Mouse (Mus musculus) limb, embryonic 11.5 days (tissue): ENCODE results near the gene Ttc13. TPM values are rescaled to one million over a fixed set of nuclear protein-coding genes. Genes with fewer than 3 reads are reported as not detected.

Source experiments
- ATAC-seq: fragments of 200-750 bp; cut with Nextera tagmentation; 2 replicates; pipeline ENCODE4 v1.8.0; 2017; ENCODE audit warnings: low read depth; ENCODE audit not compliant: insufficient number of reproducible peaks, low FRiP score, low TSS enrichment
- DNase-seq: peaks from one replicate; pipeline ENCODE4 v3.0.0-alpha.2; 2015; ENCODE audit warnings: low spot score
- H3K27ac ChIP-seq: fragments of 300-500 bp; sonication (generic); replicated peaks from 2 replicates; pipeline ENCODE4 v1.5.1; 2014; ENCODE audit warnings: low read depth, mild to moderate bottlenecking, low read length
- H3K27me3 ChIP-seq: fragments of 300-500 bp; sonication (generic); 2 replicates; pipeline ENCODE4 v1.6.1; 2014; ENCODE audit warnings: mild to moderate bottlenecking, low read length, mixed read lengths; ENCODE audit not compliant: control insufficient read depth, insufficient read depth
- H3K36me3 ChIP-seq: fragments of 300-500 bp; sonication (generic); 2 replicates; pipeline ENCODE4 v1.6.1; 2014; ENCODE audit warnings: mild to moderate bottlenecking, low read length, moderate library complexity, mixed read lengths; ENCODE audit not compliant: control insufficient read depth, insufficient read depth
- H3K4me1 ChIP-seq: fragments of 300-500 bp; sonication (generic); 2 replicates; pipeline ENCODE4 v1.6.1; 2014; ENCODE audit warnings: low read length, mixed read lengths; ENCODE audit not compliant: control insufficient read depth, insufficient read depth
- H3K4me2 ChIP-seq: fragments of 300-500 bp; sonication (generic); 2 replicates; pipeline ENCODE4 v1.6.1; 2014; ENCODE audit warnings: low read depth, mild to moderate bottlenecking, moderate library complexity; ENCODE audit not compliant: severe bottlenecking
- H3K4me3 ChIP-seq: fragments of 300-500 bp; sonication (generic); 2 replicates; pipeline ENCODE4 v1.5.1; 2014; ENCODE audit warnings: low read depth, low read length
- H3K9ac ChIP-seq: fragments of 300-500 bp; sonication (generic); 2 replicates; pipeline ENCODE4 v1.6.1; 2014; ENCODE audit warnings: mild to moderate bottlenecking, low read length
- H3K9me3 ChIP-seq: fragments of 300-500 bp; sonication (generic); 2 replicates; pipeline ENCODE4 v1.6.1; 2016; ENCODE audit warnings: low read length; ENCODE audit not compliant: control insufficient read depth
- WGBS: fragments of 180-500 bp; shearing (Covaris S2); extraction: QIAGEN DNeasy Blood & Tissue Kit; methylation state at CpG from one replicate; pipeline ENCODE4 v1.1.7; 2014; 5-methylcytosine and 5-hydroxymethylcytosine counted together
- polyA plus RNA-seq: library from polyadenylated mRNA; unstranded; fragments of >200 nt; fragmentation: Nextera tagmentation; extraction: Ambion mirVana; gene quantifications from 2 replicates; pipeline ENCODE4 v1.2.1, GENCODE M21; 2014

Ttc13 gene
- polyA plus RNA-seq, 1 experiment from 2014 or later = 49.5 TPM

DNA sequence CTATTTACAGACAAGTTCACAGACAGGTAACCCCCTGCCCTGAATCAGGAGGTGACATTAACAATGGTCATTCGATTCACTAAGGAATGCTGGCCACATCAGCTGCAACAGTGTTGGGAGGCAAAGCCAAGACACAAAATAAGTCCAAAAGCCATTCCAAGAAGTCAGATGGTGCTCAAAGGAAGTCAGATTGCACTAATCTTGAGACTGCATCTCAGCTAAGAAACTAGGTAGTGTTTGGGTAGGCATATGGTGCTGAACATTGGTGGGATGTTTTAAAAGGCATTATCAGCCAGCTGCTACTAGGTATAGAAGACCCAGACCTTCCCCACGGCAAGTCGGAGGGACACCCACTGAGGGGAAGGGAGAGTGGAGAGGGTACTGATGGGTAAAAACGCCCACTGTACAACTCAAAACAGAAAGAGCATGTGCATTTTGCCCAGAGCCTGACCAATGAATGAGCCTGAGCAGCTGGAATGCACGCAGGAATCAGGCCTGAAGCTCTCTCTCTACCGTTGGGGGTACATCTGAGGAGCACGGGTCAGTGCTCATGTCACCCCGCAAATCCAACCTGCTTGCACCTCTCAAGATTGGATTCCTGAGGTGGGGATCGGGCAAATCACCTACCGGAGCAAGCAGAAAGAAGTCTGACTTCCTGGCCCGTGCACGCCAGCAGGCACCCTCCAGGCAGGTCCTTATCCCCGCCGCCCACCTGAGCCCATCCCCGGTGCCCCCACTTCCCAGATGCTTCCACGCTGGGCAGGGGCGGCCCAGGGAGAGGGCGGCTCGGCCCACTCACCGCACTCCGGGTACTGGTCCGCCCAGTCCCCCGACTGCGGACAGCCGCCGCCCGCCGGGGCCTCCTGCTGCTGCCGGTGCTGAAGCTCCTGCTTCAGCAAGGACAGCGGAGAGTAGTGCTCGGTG is 583 bp downstream of the Ttc13 start:
- Histone ChIP-seq H3K9me3 (no peaks in the 10 kb centered on the region), H3K4me1 (peaks cover 10% of the 10 kb centered on the region; the same call in 1 of the 2 replicates), H3K27ac (no peak overlapping the region), H3K36me3 (no peaks in the 10 kb centered on the region), H3K9ac (peak overlapping the region; percentile 85), H3K4me2 (peak overlapping the region; percentile 88), H3K27me3 (no peaks in the 10 kb centered on the region), H3K4me3 (peak overlapping the region; percentile 99)
- ATAC-seq = peak; percentile 64; the same call in 1 of the 2 replicates
- WGBS = 4% methylated on average over 29 of the region's 31 CpGs
- DNase-seq = no peak

DNA sequence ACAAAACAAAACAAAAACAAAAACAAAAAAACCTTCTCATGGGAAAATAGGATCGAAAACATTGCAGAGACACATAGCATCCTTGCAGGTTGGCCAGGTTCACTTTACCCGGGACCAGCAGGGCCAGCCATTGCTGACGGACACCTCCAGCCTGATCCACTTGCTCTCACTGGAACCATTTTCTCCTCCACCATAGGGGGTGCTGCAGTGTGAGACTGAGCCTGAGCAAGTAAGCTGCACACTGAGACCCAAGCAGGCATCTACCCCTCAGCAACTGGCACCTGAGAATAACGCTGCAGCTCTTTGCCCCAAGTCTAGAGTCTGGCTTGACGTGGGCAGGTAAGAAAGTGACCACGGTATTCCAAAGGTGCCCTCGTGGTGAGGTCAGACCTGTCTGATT is 1.6 kb downstream of the Ttc13 start:
- DNase-seq = no peak
- Histone ChIP-seq H3K27me3 (no peaks in the 10 kb centered on the region), H3K27ac (no peak overlapping the region), H3K9me3 (no peaks in the 10 kb centered on the region), H3K4me1 (peaks cover 10% of the 10 kb centered on the region; the same call in 1 of the 2 replicates), H3K36me3 (no peaks in the 10 kb centered on the region), H3K9ac (no peak overlapping the region), H3K4me2 (no peak overlapping the region), H3K4me3 (no peak overlapping the region)
- WGBS = 86% methylated on average over 7 of the region's 7 CpGs
- no peak for ATAC-seq

DNA sequence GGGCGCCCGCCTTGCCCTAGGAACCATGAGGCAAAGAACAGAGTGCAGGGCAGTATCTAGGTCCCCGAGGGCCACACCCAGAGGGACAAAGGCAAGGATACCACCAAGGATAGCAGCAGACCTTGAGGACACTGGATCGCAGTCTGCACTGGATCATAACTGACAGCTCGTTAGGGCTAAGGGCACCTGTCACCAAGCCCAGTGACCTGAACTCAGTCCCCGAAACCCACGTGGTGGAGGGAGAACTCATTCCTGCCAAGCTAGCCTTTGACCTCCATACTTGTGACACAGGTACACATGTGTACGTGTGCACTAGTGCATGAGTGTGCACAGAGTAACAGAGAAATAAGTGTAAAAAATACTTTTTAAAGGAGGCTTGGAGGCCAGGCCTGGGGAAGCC is 6.0 kb downstream of the Ttc13 start:
- H3K27me3 ChIP-seq = no peaks in the 10 kb centered on the region
- no peak for DNase-seq
- no peak overlapping the region for H3K9ac ChIP-seq
- no peak overlapping the region for H3K4me2 ChIP-seq
- H3K4me1 ChIP-seq = 0 out of 2 replicates have a peak, but pooled peaks cover under 1% of the 10 kb centered on the region
- H3K4me3 ChIP-seq = no peak overlapping the region
- 87% methylated on average over 8 of the region's 8 CpGs for WGBS
- ATAC-seq = no peak
- peaks cover 6% of the 10 kb centered on the region for H3K36me3 ChIP-seq
- H3K27ac ChIP-seq = no peak overlapping the region
- no peaks in the 10 kb centered on the region for H3K9me3 ChIP-seq

DNA sequence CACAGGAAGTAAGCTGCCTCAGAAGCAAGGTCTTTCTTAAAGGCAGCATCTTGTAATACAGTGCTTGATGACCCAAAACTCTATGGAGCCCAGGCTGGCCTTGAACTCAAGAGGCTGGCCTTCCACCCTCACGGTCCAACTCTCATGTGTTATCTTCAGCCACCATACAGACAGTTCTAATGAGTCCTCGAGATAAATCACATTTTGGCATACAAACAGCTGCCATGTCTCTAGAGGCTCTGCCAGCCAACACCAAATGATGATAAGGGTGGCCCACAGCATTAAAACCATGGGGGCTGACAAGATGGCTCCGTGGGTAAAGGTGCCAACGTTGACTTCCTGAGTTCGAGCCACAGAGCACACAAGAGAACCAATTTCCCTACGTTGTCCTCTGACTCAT is 8.6 kb downstream of the Ttc13 start:
- Histone ChIP-seq H3K9ac (no peak overlapping the region), H3K27ac (no peak overlapping the region), H3K27me3 (no peaks in the 10 kb centered on the region), H3K36me3 (peaks cover 8% of the 10 kb centered on the region), H3K4me2 (no peak overlapping the region), H3K4me3 (no peak overlapping the region), H3K4me1 (no peaks in the 10 kb centered on the region), H3K9me3 (no peaks in the 10 kb centered on the region)
- 94% methylated on average over 6 of the region's 6 CpGs for WGBS
- ATAC-seq = no peak
- DNase-seq = no peak

DNA sequence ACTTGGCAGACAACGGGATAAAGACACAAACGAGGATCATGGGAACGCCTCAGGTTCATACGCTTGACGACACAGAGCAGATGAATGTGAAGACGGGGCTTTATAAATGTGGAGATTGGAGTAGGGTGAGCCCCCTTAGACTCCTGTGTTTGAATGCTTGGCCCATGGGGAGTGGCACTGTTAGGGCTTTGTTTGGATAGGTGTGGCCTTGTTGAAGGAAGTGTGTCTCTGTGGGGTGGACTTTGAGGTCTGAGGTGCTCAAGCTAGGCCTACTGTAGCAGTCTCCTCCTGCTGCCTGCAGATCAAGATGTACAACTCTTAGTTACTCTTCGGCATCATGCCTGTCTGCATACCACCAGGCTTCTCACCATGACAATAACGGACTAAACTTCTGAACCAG is 16.0 kb downstream of the Ttc13 start:
- no peak for ATAC-seq
- 94% methylated on average over 8 of the region's 8 CpGs for WGBS
- H3K36me3 ChIP-seq = peaks cover 2% of the 10 kb centered on the region; the same call in 1 of the 2 replicates
- H3K4me2 ChIP-seq = no peak overlapping the region
- H3K4me1 ChIP-seq = no peaks in the 10 kb centered on the region
- no peak for DNase-seq
- no peak overlapping the region for H3K9ac ChIP-seq
- no peaks in the 10 kb centered on the region for H3K9me3 ChIP-seq
- H3K27ac ChIP-seq = no peak overlapping the region
- H3K27me3 ChIP-seq = no peaks in the 10 kb centered on the region
- H3K4me3 ChIP-seq = no peak overlapping the region

- Histone ChIP-seq H3K4me1 (no peaks in the 10 kb centered on the region), H3K27me3 (no peaks in the 10 kb centered on the region), H3K27ac (no peak overlapping the region), H3K4me3 (no peak overlapping the region), H3K36me3 (no peaks in the 10 kb centered on the region; the same call in 1 of the 2 replicates), H3K4me2 (no peak overlapping the region), H3K9me3 (no peaks in the 10 kb centered on the region), H3K9ac (no peak overlapping the region)
- DNase-seq (no peak), ATAC-seq (no peak)
- WGBS = 91% methylated on average over 4 of the region's 4 CpGs
These were observed 17.4 kb downstream of the Ttc13 start for GRCm38 (mm10) chr8:124704376-124704775.

GRCm38 (mm10) chr8:124703526-124703925 is 18.3 kb downstream of the Ttc13 start:
- Histone ChIP-seq H3K27ac (no peak overlapping the region), H3K4me3 (no peak overlapping the region), H3K27me3 (no peaks in the 10 kb centered on the region), H3K36me3 (no peaks in the 10 kb centered on the region; the same call in 1 of the 2 replicates), H3K4me1 (no peaks in the 10 kb centered on the region), H3K9me3 (no peaks in the 10 kb centered on the region), H3K9ac (no peak overlapping the region), H3K4me2 (no peak overlapping the region)
- ATAC-seq (no peak), DNase-seq (no peak)
- WGBS = 72% methylated on average over 4 of the region's 4 CpGs

- no peak for DNase-seq
- H3K9me3 ChIP-seq = no peaks in the 10 kb centered on the region
- WGBS = 91% methylated on average over 3 of the region's 3 CpGs
- H3K4me3 ChIP-seq = no peak overlapping the region
- no peak for ATAC-seq
- H3K27me3 ChIP-seq = no peaks in the 10 kb centered on the region
- H3K27ac ChIP-seq = no peak overlapping the region
- H3K9ac ChIP-seq = no peak overlapping the region
- H3K36me3 ChIP-seq = no peaks in the 10 kb centered on the region; the same call in 1 of the 2 replicates
- H3K4me1 ChIP-seq = no peaks in the 10 kb centered on the region
- no peak overlapping the region for H3K4me2 ChIP-seq
These were observed 19.6 kb downstream of the Ttc13 start for GRCm38 (mm10) chr8:124702183-124702582.
